Mouse (Mus musculus): ENCODE data around the gene Casc3. TPM values are rescaled to one million over a fixed set of nuclear protein-coding genes. Genes with fewer than 3 reads are reported as not detected.

The Casc3 gene
- polyA plus RNA-seq, 1 experiment from 2014 or later: 22.7 TPM

- Histone ChIP-seq H3K9me3 (ENCODE audit: low read length) (no peaks in the 10 kb centered on the region), H3K4me1 (ENCODE audit: insufficient read depth, low read depth, low read length) (peaks cover 3% of the 10 kb centered on the region; the same call in 1 of the 2 replicates), H3K4me2 (replicated peaks; ENCODE audit: low read depth, low read length) (peak overlapping the region; percentile 69), H3K27me3 (replicated peaks; ENCODE audit: insufficient read depth, low read length) (no peaks in the 10 kb centered on the region), H3K9ac (replicated peaks; ENCODE audit: low read depth) (peak overlapping the region; percentile 48), H3K27ac (ENCODE audit: low read length) (peak overlapping the region; percentile 91), H3K36me3 (ENCODE audit: insufficient read depth, low read length) (peaks cover 6% of the 10 kb centered on the region), H3K4me3 (ENCODE audit: low read depth, low read length) (peak overlapping the region; percentile 73)
- under 1% methylated on average over 34 of the region's 39 CpGs for WGBS
- peak; percentile 78 for DNase-seq (ENCODE audit: low spot score)
- peak; percentile 59 for ATAC-seq
- no peak for TF ChIP-seq EP300 (IDR thresholded peaks at IDR 0.05)
- no peak for TF ChIP-seq CTCF (IDR thresholded peaks at IDR 0.05)
Measured at GRCm38 (mm10) chr11:98863751-98864429, 59.2 kb downstream of the Casc3 start.

GRCm38 (mm10) chr11:98867293-98867692, 62.6 kb downstream of the Casc3 start:
- no peak overlapping the region for H3K4me3 ChIP-seq (ENCODE audit: low read depth, low read length)
- no peak overlapping the region for H3K9ac ChIP-seq (replicated peaks; ENCODE audit: low read depth)
- H3K9me3 ChIP-seq (ENCODE audit: low read length): no peaks in the 10 kb centered on the region
- no peak overlapping the region for H3K27ac ChIP-seq (ENCODE audit: low read length)
- H3K4me1 ChIP-seq (ENCODE audit: insufficient read depth, low read depth, low read length): peaks cover 3% of the 10 kb centered on the region; the same call in 1 of the 2 replicates
- no peaks in the 10 kb centered on the region for H3K27me3 ChIP-seq (replicated peaks; ENCODE audit: insufficient read depth, low read length)
- no peak for DNase-seq (ENCODE audit: low spot score)
- WGBS: 88% methylated on average over 12 of the region's 12 CpGs
- H3K36me3 ChIP-seq (ENCODE audit: insufficient read depth, low read length): peaks cover 6% of the 10 kb centered on the region
- H3K4me2 ChIP-seq (replicated peaks; ENCODE audit: low read depth, low read length): no peak overlapping the region
- no peak for TF ChIP-seq CTCF (IDR thresholded peaks at IDR 0.05)
- no peak for TF ChIP-seq EP300 (IDR thresholded peaks at IDR 0.05)
- no peak for ATAC-seq

- 84% methylated on average over 8 of the region's 8 CpGs for WGBS
- TF ChIP-seq EP300 (IDR thresholded peaks at IDR 0.05) (no peak), CTCF (IDR thresholded peaks at IDR 0.05) (no peak)
- H3K4me2 ChIP-seq (replicated peaks; ENCODE audit: low read depth, low read length): no peak overlapping the region
- no peaks in the 10 kb centered on the region for H3K27me3 ChIP-seq (replicated peaks; ENCODE audit: insufficient read depth, low read length)
- no peaks in the 10 kb centered on the region; the same call in 1 of the 2 replicates for H3K4me1 ChIP-seq (ENCODE audit: insufficient read depth, low read depth, low read length)
- H3K27ac ChIP-seq (ENCODE audit: low read length): 0 out of 2 replicates have a peak overlapping the region, but pooled peaks have one; percentile 47
- no peak overlapping the region for H3K4me3 ChIP-seq (ENCODE audit: low read depth, low read length)
- H3K9me3 ChIP-seq (ENCODE audit: low read length): no peaks in the 10 kb centered on the region
- DNase-seq (ENCODE audit: low spot score): no peak
- peaks cover 6% of the 10 kb centered on the region for H3K36me3 ChIP-seq (ENCODE audit: insufficient read depth, low read length)
- no peak overlapping the region for H3K9ac ChIP-seq (replicated peaks; ENCODE audit: low read depth)
- ATAC-seq: no peak
Measured at GRCm38 (mm10) chr11:98869906-98870305, 65.2 kb downstream of the Casc3 start.

- DNase-seq (ENCODE audit: low spot score) (peak; percentile 84), ATAC-seq (peak; percentile 69)
- Histone ChIP-seq H3K9ac (replicated peaks; ENCODE audit: low read depth) (no peak overlapping the region), H3K9me3 (ENCODE audit: low read length) (no peaks in the 10 kb centered on the region), H3K4me3 (ENCODE audit: low read depth, low read length) (no peak overlapping the region), H3K27ac (ENCODE audit: low read length) (peak overlapping the region; percentile 69), H3K36me3 (ENCODE audit: insufficient read depth, low read length) (peaks cover 6% of the 10 kb centered on the region), H3K4me1 (ENCODE audit: insufficient read depth, low read depth, low read length) (no peaks in the 10 kb centered on the region; the same call in 1 of the 2 replicates), H3K27me3 (replicated peaks; ENCODE audit: insufficient read depth, low read length) (no peaks in the 10 kb centered on the region), H3K4me2 (replicated peaks; ENCODE audit: low read depth, low read length) (no peak overlapping the region)
- TF ChIP-seq EP300 (IDR thresholded peaks at IDR 0.05): no peak
- no peak for TF ChIP-seq CTCF (IDR thresholded peaks at IDR 0.05)
- WGBS: 62% methylated on average over 5 of the region's 5 CpGs
Measured at GRCm38 (mm10) chr11:98870791-98871190, 66.1 kb downstream of the Casc3 start.

DNA sequence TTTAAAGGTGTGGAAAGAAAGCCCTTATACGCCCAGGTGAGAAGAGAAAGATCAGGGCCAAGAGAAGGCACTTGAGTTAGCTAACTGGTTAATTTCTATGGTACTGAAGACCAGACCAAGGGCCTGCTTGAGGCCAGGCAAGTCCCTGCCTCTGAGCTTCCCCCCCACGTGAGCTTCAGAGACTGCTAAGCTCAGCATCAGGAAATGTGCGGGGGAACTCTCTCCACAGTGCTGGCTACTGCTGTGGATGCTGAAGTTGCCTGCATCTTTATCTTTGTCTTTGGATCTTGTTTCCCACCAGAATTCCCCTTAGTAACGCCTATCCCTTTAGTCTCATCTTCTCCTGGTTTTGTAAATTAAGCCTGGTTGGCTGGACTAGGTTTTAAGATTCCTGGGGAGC, 66.7 kb downstream of the Casc3 start:
- TF ChIP-seq EP300 (IDR thresholded peaks at IDR 0.05): no peak
- TF ChIP-seq CTCF (IDR thresholded peaks at IDR 0.05): no peak
- H3K4me3 ChIP-seq (ENCODE audit: low read depth, low read length): no peak overlapping the region
- no peak overlapping the region for H3K4me2 ChIP-seq (replicated peaks; ENCODE audit: low read depth, low read length)
- peak overlapping the region; percentile 69 for H3K27ac ChIP-seq (ENCODE audit: low read length)
- 67% methylated on average over 4 of the region's 4 CpGs for WGBS
- H3K9me3 ChIP-seq (ENCODE audit: low read length): no peaks in the 10 kb centered on the region
- DNase-seq (ENCODE audit: low spot score) (no peak), ATAC-seq (no peak)
- peaks cover 6% of the 10 kb centered on the region for H3K36me3 ChIP-seq (ENCODE audit: insufficient read depth, low read length)
- H3K27me3 ChIP-seq (replicated peaks; ENCODE audit: insufficient read depth, low read length): no peaks in the 10 kb centered on the region
- H3K4me1 ChIP-seq (ENCODE audit: insufficient read depth, low read depth, low read length): no peaks in the 10 kb centered on the region; the same call in 1 of the 2 replicates
- no peak overlapping the region for H3K9ac ChIP-seq (replicated peaks; ENCODE audit: low read depth)

- 54% methylated on average over 4 of the region's 4 CpGs for WGBS
- no peak overlapping the region for H3K4me2 ChIP-seq (replicated peaks; ENCODE audit: low read depth, low read length)
- no peak overlapping the region for H3K4me3 ChIP-seq (ENCODE audit: low read depth, low read length)
- no peak overlapping the region for H3K9ac ChIP-seq (replicated peaks; ENCODE audit: low read depth)
- peak; percentile 62 for DNase-seq (ENCODE audit: low spot score)
- TF ChIP-seq CTCF (IDR thresholded peaks at IDR 0.05) (no peak), EP300 (IDR thresholded peaks at IDR 0.05) (no peak)
- no peaks in the 10 kb centered on the region; the same call in 1 of the 2 replicates for H3K4me1 ChIP-seq (ENCODE audit: insufficient read depth, low read depth, low read length)
- H3K27ac ChIP-seq (ENCODE audit: low read length): peak overlapping the region; percentile 23
- H3K36me3 ChIP-seq (ENCODE audit: insufficient read depth, low read length): peaks cover 6% of the 10 kb centered on the region
- H3K9me3 ChIP-seq (ENCODE audit: low read length): no peaks in the 10 kb centered on the region
- ATAC-seq: peak; percentile 7; the same call in 1 of the 2 replicates
- H3K27me3 ChIP-seq (replicated peaks; ENCODE audit: insufficient read depth, low read length): no peaks in the 10 kb centered on the region
Measured at GRCm38 (mm10) chr11:98872040-98872439, 67.3 kb downstream of the Casc3 start.

All from lung, postnatal 0 days (tissue).